Mouse (Mus musculus) MEL (cell line): ENCODE data around the gene L1cam. TPM values are rescaled to one million over a fixed set of nuclear protein-coding genes. Genes with fewer than 3 reads are reported as not detected.

Source experiments
- DNase-seq: peaks from one replicate; pipeline ENCODE4 v3.0.0; 2011; ENCODE audit warnings: low read depth, low spot score
- H3K27ac ChIP-seq: 2 replicates; pipeline ENCODE4 v1.5.1; 2012; ENCODE audit warnings: low read depth, mild to moderate bottlenecking, control low read depth, low read length, moderate library complexity; ENCODE audit not compliant: control insufficient read depth
- H3K27me3 ChIP-seq, 2 experiments: fragments of 150-350 bp in 1 of 2; sonication (generic) in 1 of 2; 2 replicates each; pipeline ENCODE4 v1.6.1; 2012; ENCODE audit warnings: low read length in 2 of 2, mild to moderate bottlenecking in 2 of 2, improper control_type of control experiment in 1 of 2, moderate library complexity in 1 of 2; ENCODE audit not compliant: insufficient read depth in 2 of 2, control insufficient read depth in 1 of 2
- H3K36me3 ChIP-seq, 2 experiments: 2 replicates each; pipeline ENCODE4 v1.6.1; 2012 to 2014; ENCODE audit warnings: low read length in 2 of 2, improper control_type of control experiment in 1 of 2, inconsistent platforms in 1 of 2, mild to moderate bottlenecking in 1 of 2; ENCODE audit not compliant: insufficient read depth in 2 of 2, control insufficient read depth in 1 of 2
- H3K4me1 ChIP-seq, 2 experiments: fragments of 150-350 bp in 1 of 2; sonication (generic) in 1 of 2; 2 replicates each; pipeline ENCODE4 v1.6.1; 2012; ENCODE audit warnings: low read length in 2 of 2, improper control_type of control experiment in 1 of 2, mild to moderate bottlenecking in 1 of 2; ENCODE audit not compliant: insufficient read depth in 2 of 2, control insufficient read depth in 1 of 2
- H3K4me3 ChIP-seq, 2 experiments: fragments of 150-350 bp in 1 of 2; sonication (generic) in 1 of 2; 2 replicates each; pipeline ENCODE4 v1.5.1; 2012; ENCODE audit warnings: low read depth in 2 of 2, low read length in 2 of 2, mild to moderate bottlenecking in 2 of 2, moderate library complexity in 2 of 2, control low read depth in 1 of 2, improper control_type of control experiment in 1 of 2; ENCODE audit not compliant: control insufficient read depth in 1 of 2, insufficient read depth in 1 of 2
- H3K79me2 ChIP-seq: 2 replicates; pipeline ENCODE4 v1.6.1; 2012; ENCODE audit warnings: mild to moderate bottlenecking, low read length, moderate library complexity; ENCODE audit not compliant: control insufficient read depth, poor library complexity, insufficient read depth
- H3K9ac ChIP-seq: 2 replicates; pipeline ENCODE4 v1.6.1; 2012; ENCODE audit warnings: low read depth, mild to moderate bottlenecking, control low read depth, low read length, moderate library complexity; ENCODE audit not compliant: control insufficient read depth, poor library complexity, severe bottlenecking
- H3K9me3 ChIP-seq: fragments of 150-350 bp; sonication (generic); replicated peaks from 2 replicates; pipeline ENCODE4 v1.6.1; 2012; ENCODE audit warnings: mild to moderate bottlenecking, low read length, improper control_type of control experiment, moderate library complexity; ENCODE audit not compliant: insufficient read depth
- BHLHE40 ChIP-seq: IDR thresholded peaks from 2 replicates; pipeline ENCODE4 v1.6.1; 2012; ENCODE audit warnings: low read depth, mild to moderate bottlenecking, inconsistent platforms, low read length, improper control_type of control experiment, borderline replicate concordance
- CHD1 ChIP-seq: IDR thresholded peaks from 2 replicates; pipeline ENCODE4 v1.6.1; 2012; ENCODE audit warnings: low read depth, mild to moderate bottlenecking, inconsistent platforms, low read length, improper control_type of control experiment
- CHD2 ChIP-seq: IDR thresholded peaks from 2 replicates; pipeline ENCODE4 v1.6.1; 2011; ENCODE audit warnings: low read length, improper control_type of control experiment
- CTCF ChIP-seq, 3 experiments: IDR thresholded peaks in 2 of 3; conservative IDR thresholded peaks in 1 of 3; 2 replicates each; pipeline ENCODE4 v1.5.1; 2011 to 2012; ENCODE audit warnings: low read length in 3 of 3, low read depth in 2 of 3, mild to moderate bottlenecking in 2 of 3, improper control_type of control experiment in 1 of 3, inconsistent platforms in 1 of 3, mixed read lengths in 1 of 3, moderate library complexity in 1 of 3; ENCODE audit not compliant: control insufficient read depth in 1 of 3, insufficient read depth in 1 of 3, poor library complexity in 1 of 3, severe bottlenecking in 1 of 3
- E2F4 ChIP-seq: IDR thresholded peaks from 2 replicates; pipeline ENCODE4 v1.6.1; 2011; ENCODE audit warnings: low read depth, low read length, improper control_type of control experiment, borderline replicate concordance
- ELF1 ChIP-seq: IDR thresholded peaks from 2 replicates; pipeline ENCODE4 v1.6.1; 2014; ENCODE audit warnings: low read depth, mild to moderate bottlenecking, inconsistent platforms, low read length, improper control_type of control experiment, moderate library complexity
- EP300 ChIP-seq, 2 experiments: IDR thresholded peaks; 2 replicates each; pipeline ENCODE4 v1.6.1; 2011; ENCODE audit warnings: improper control_type of control experiment in 2 of 2, low read length in 2 of 2, low read depth in 1 of 2, mild to moderate bottlenecking in 1 of 2
- ETS1 ChIP-seq: IDR thresholded peaks from 2 replicates; pipeline ENCODE4 v1.6.1; 2012; ENCODE audit warnings: low read depth, mild to moderate bottlenecking, inconsistent platforms, low read length, improper control_type of control experiment, moderate library complexity
- GABPA ChIP-seq: IDR thresholded peaks from 2 replicates; pipeline ENCODE4 v1.6.1; 2012; ENCODE audit warnings: low read depth, mild to moderate bottlenecking, inconsistent platforms, low read length, improper control_type of control experiment, moderate library complexity
- GATA1 ChIP-seq: IDR thresholded peaks from 2 replicates; pipeline ENCODE4 v1.6.1; 2011; ENCODE audit warnings: low read depth, low read length, improper control_type of control experiment
- HCFC1 ChIP-seq: IDR thresholded peaks from 2 replicates; pipeline ENCODE4 v1.6.1; 2012; ENCODE audit warnings: low read depth, mild to moderate bottlenecking, inconsistent platforms, low read length, improper control_type of control experiment, moderate library complexity
- JUND ChIP-seq: IDR thresholded peaks from 2 replicates; pipeline ENCODE4 v1.6.1; 2011; ENCODE audit warnings: low read depth, mild to moderate bottlenecking, improper control_type of control experiment, low read length
- MAFK ChIP-seq: IDR thresholded peaks from 2 replicates; pipeline ENCODE4 v1.6.1; 2011; ENCODE audit warnings: low read depth, mild to moderate bottlenecking, low read length, improper control_type of control experiment, borderline replicate concordance
- MAX ChIP-seq: IDR thresholded peaks from 2 replicates; pipeline ENCODE4 v1.6.1; 2011; ENCODE audit warnings: low read length, improper control_type of control experiment
- MEF2A ChIP-seq: IDR thresholded peaks from 2 replicates; pipeline ENCODE4 v1.6.1; 2014; ENCODE audit warnings: low read depth, mild to moderate bottlenecking, inconsistent platforms, low read length, improper control_type of control experiment; ENCODE audit not compliant: poor library complexity, insufficient replicate concordance, severe bottlenecking; ENCODE audit errors: extremely low read depth
- MXI1 ChIP-seq: IDR thresholded peaks from 2 replicates; pipeline ENCODE4 v1.6.1; 2011; ENCODE audit warnings: mild to moderate bottlenecking, low read depth, low read length, improper control_type of control experiment
- MYB ChIP-seq: IDR thresholded peaks from 2 replicates; pipeline ENCODE4 v1.6.1; 2011; ENCODE audit warnings: mild to moderate bottlenecking, low read depth, low read length, improper control_type of control experiment
- MYC ChIP-seq: IDR thresholded peaks from 2 replicates; pipeline ENCODE4 v1.6.1; 2011; ENCODE audit warnings: low read depth, mild to moderate bottlenecking, low read length, improper control_type of control experiment, moderate library complexity
- NELFE ChIP-seq: IDR thresholded peaks from 2 replicates; pipeline ENCODE4 v1.6.1; 2011; ENCODE audit warnings: low read depth, low read length, improper control_type of control experiment
- NRF1 ChIP-seq: IDR thresholded peaks from 2 replicates; pipeline ENCODE4 v1.6.1; 2014; ENCODE audit warnings: low read depth, mild to moderate bottlenecking, inconsistent platforms, low read length, improper control_type of control experiment, moderate library complexity; ENCODE audit not compliant: poor library complexity, insufficient read depth, severe bottlenecking
- POLR2A ChIP-seq, 2 experiments: IDR thresholded peaks; 2 replicates each; pipeline ENCODE4 v1.6.1; 2011 to 2012; ENCODE audit warnings: low read length in 2 of 2, mild to moderate bottlenecking in 2 of 2, control low read depth in 1 of 2, improper control_type of control experiment in 1 of 2, low read depth in 1 of 2, moderate library complexity in 1 of 2; ENCODE audit not compliant: control insufficient read depth in 1 of 2, insufficient read depth in 1 of 2, poor library complexity in 1 of 2
- POLR2AphosphoS2 ChIP-seq: IDR thresholded peaks from 2 replicates; pipeline ENCODE4 v1.6.1; 2011; ENCODE audit warnings: low read length, improper control_type of control experiment
- POLR2AphosphoS5 ChIP-seq: IDR thresholded peaks from 2 replicates; pipeline ENCODE4 v1.6.1; 2012; ENCODE audit warnings: low read depth, borderline replicate concordance, mild to moderate bottlenecking, inconsistent platforms, low read length, moderate library complexity, mixed read lengths
- RAD21 ChIP-seq: IDR thresholded peaks from 2 replicates; pipeline ENCODE4 v1.6.1; 2011; ENCODE audit warnings: mild to moderate bottlenecking, low read depth, low read length, improper control_type of control experiment
- RCOR1 ChIP-seq: IDR thresholded peaks from 2 replicates; pipeline ENCODE4 v1.6.1; 2012; ENCODE audit warnings: low read depth, mild to moderate bottlenecking, inconsistent platforms, low read length, improper control_type of control experiment
- SIN3A ChIP-seq: IDR thresholded peaks from 2 replicates; pipeline ENCODE4 v1.6.1; 2012; ENCODE audit warnings: low read length, improper control_type of control experiment, inconsistent platforms
- SMC3 ChIP-seq: IDR thresholded peaks from 2 replicates; pipeline ENCODE4 v1.6.1; 2011; ENCODE audit warnings: low read depth, low read length, improper control_type of control experiment
- TAL1 ChIP-seq: IDR thresholded peaks from 2 replicates; pipeline ENCODE4 v1.6.1; 2012; ENCODE audit warnings: mild to moderate bottlenecking, inconsistent platforms, low read length, moderate library complexity, mixed read lengths
- TBP ChIP-seq: IDR thresholded peaks from 2 replicates; pipeline ENCODE4 v1.8.0; 2011; ENCODE audit warnings: low read depth, low read length, improper control_type of control experiment
- TCF12 ChIP-seq: IDR thresholded peaks from 2 replicates; pipeline ENCODE4 v1.6.1; 2014; ENCODE audit warnings: low read depth, mild to moderate bottlenecking, inconsistent platforms, low read length, improper control_type of control experiment, moderate library complexity
- UBTF ChIP-seq: IDR thresholded peaks from 2 replicates; pipeline ENCODE4 v1.6.1; 2012; ENCODE audit warnings: low read depth, mild to moderate bottlenecking, inconsistent platforms, low read length, improper control_type of control experiment, moderate library complexity, borderline replicate concordance; ENCODE audit not compliant: insufficient read depth
- USF1 ChIP-seq: IDR thresholded peaks from 2 replicates; pipeline ENCODE4 v1.6.1; 2014; ENCODE audit warnings: low read depth, mild to moderate bottlenecking, inconsistent platforms, low read length, improper control_type of control experiment, moderate library complexity
- USF2 ChIP-seq, 2 experiments: IDR thresholded peaks; 2 replicates each; pipeline ENCODE4 v1.6.1; 2011 to 2012; ENCODE audit warnings: improper control_type of control experiment in 2 of 2, low read length in 2 of 2, borderline replicate concordance in 1 of 2, inconsistent platforms in 1 of 2, low read depth in 1 of 2, mild to moderate bottlenecking in 1 of 2; ENCODE audit not compliant: insufficient read depth in 1 of 2
- ZC3H11A ChIP-seq: IDR thresholded peaks from 2 replicates; pipeline ENCODE4 v1.6.1; 2012; ENCODE audit warnings: low read depth, mild to moderate bottlenecking, inconsistent platforms, low read length, improper control_type of control experiment
- ZKSCAN1 ChIP-seq: IDR thresholded peaks from 2 replicates; pipeline ENCODE4 v1.6.1; 2012; ENCODE audit warnings: low read depth, mild to moderate bottlenecking, inconsistent platforms, low read length, improper control_type of control experiment, moderate library complexity
- ZMIZ1 ChIP-seq: IDR thresholded peaks from 2 replicates; pipeline ENCODE4 v1.6.1; 2012; ENCODE audit warnings: low read depth, mild to moderate bottlenecking, inconsistent platforms, low read length, improper control_type of control experiment, moderate library complexity
- ZNF384 ChIP-seq: IDR thresholded peaks from 2 replicates; pipeline ENCODE4 v1.6.1; 2012; ENCODE audit warnings: low read depth, mild to moderate bottlenecking, inconsistent platforms, low read length, improper control_type of control experiment
- polyA plus RNA-seq, 2 experiments: library from polyadenylated mRNA; stranded (reverse) in 1 of 2; unstranded in 1 of 2; fragments of >175 nt in 1 of 2; fragments of >200 nt in 1 of 2; gene quantifications; 2 replicates each; pipeline versions ENCODE4 v1.2.1 to v1.2.4; 2012; ENCODE audit warnings: low replicate concordance in 2 of 2, low read depth in 1 of 2; ENCODE audit not compliant: insufficient read length in 2 of 2, insufficient read depth in 1 of 2, missing spikeins in 1 of 2
- total RNA-seq: library from RNA; depleted of rRNA; stranded (reverse); fragments of 300-350 nt; gene quantifications from 2 replicates; pipeline ENCODE4 v1.2.3, GENCODE M21; 2012

The L1cam gene
- total and polyA plus RNA-seq, 3 experiments: 0.73 to 0.96 TPM; not detected in 1

DNA sequence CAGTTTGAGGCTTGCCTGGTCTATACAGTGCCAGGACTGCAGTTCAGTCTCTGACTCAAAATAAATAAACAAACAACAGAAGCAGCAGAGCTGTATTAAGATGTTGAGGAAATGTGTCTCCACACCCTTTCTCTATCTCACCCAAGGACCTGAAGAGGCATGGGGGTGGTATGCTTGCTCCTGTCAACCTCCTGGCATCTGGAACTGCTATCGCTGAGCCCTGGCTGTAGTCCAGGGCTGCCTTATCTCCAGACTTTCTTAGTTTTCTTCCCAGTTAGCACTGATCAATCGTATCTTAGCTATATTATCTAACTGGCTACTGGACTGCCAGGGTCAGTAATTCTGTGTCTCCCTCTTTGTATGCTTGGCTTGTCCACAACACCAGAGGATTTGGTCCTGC is 46.0 kb upstream of the L1cam start:
- peaks cover 0 to 19% of the 10 kb centered on the region in 2 experiments; a peak in 3 of 4 replicates for H3K4me1 ChIP-seq
- H3K9ac ChIP-seq: no peak overlapping the region
- no peak overlapping the region for H3K4me3 ChIP-seq
- peaks cover 5 to 27% of the 10 kb centered on the region in 2 experiments for H3K36me3 ChIP-seq
- peak; percentile 47; the same call in 1 of the 2 replicates for TF ChIP-seq POLR2AphosphoS2
- no peak for TF ChIP-seq POLR2A (IDR thresholded peaks at IDR 0.05; ENCODE audit: control insufficient read depth in 1 of 2, insufficient read depth in 1 of 2, low read depth in 1 of 2, low read length in 2 of 2, poor library complexity in 1 of 2)
- TF ChIP-seq NRF1: no peak
- no peak for TF ChIP-seq CHD1
- no peak for TF ChIP-seq CHD2
- TF ChIP-seq TAL1: no peak
- TF ChIP-seq TBP: no peak
- TF ChIP-seq MYC: no peak
- TF ChIP-seq ZC3H11A: no peak
- no peak for TF ChIP-seq ZMIZ1
- no peak for TF ChIP-seq MYB
- TF ChIP-seq GATA1: peak; percentile 65; the same call in 1 of the 2 replicates
- TF ChIP-seq USF1: no peak
- peak; percentile 32; the same call in 1 of the 2 replicates for TF ChIP-seq SIN3A
- TF ChIP-seq ZKSCAN1: no peak
- TF ChIP-seq E2F4: no peak
- no peak for TF ChIP-seq MAX
- TF ChIP-seq ZNF384: no peak
- no peak for TF ChIP-seq GABPA
- no peak for TF ChIP-seq CTCF (IDR thresholded peaks at IDR 0.05 in 2 of 3, conservative IDR thresholded peaks at IDR 0.05 in 1 of 3; ENCODE audit: control insufficient read depth in 1 of 3, insufficient read depth in 1 of 3, low read depth in 2 of 3, low read length in 3 of 3, poor library complexity in 1 of 3, severe bottlenecking in 1 of 3)
- no peak for TF ChIP-seq JUND
- TF ChIP-seq TCF12: peak; percentile 36; the same call in 1 of the 2 replicates
- no peak for TF ChIP-seq ELF1
- TF ChIP-seq MEF2A: no peak
- TF ChIP-seq RAD21: no peak
- no peak for TF ChIP-seq RCOR1
- peak; percentile 16 to 23; a peak in 2 of 4 replicates for TF ChIP-seq EP300 (IDR thresholded peaks at IDR 0.05; ENCODE audit: low read depth in 1 of 2, low read length in 2 of 2)
- TF ChIP-seq UBTF: no peak
- TF ChIP-seq USF2 (IDR thresholded peaks at IDR 0.05; ENCODE audit: borderline replicate concordance in 1 of 2, insufficient read depth in 1 of 2, low read depth in 1 of 2, low read length in 2 of 2): no peak
- no peak for TF ChIP-seq MAFK
- no peak for TF ChIP-seq HCFC1
- TF ChIP-seq ETS1: 0 out of 2 replicates have a peak, but pooled peaks have one; percentile 31
- TF ChIP-seq POLR2AphosphoS5: no peak
- TF ChIP-seq NELFE: no peak
- peak; percentile 47; the same call in 1 of the 2 replicates for TF ChIP-seq MXI1
- no peak for TF ChIP-seq SMC3
- TF ChIP-seq BHLHE40: no peak
- no peaks in the 10 kb centered on the region; the same call in 1 of the 2 replicates for H3K79me2 ChIP-seq
- peak; percentile 41 for DNase-seq
- no peaks in the 10 kb centered on the region for H3K27me3 ChIP-seq
- no peaks in the 10 kb centered on the region for H3K9me3 ChIP-seq
- no peak overlapping the region; the same call in 1 of the 2 replicates for H3K27ac ChIP-seq
